Mouse (Mus musculus): ENCODE data around the gene Cldn13.

The Cldn13 gene

DNA sequence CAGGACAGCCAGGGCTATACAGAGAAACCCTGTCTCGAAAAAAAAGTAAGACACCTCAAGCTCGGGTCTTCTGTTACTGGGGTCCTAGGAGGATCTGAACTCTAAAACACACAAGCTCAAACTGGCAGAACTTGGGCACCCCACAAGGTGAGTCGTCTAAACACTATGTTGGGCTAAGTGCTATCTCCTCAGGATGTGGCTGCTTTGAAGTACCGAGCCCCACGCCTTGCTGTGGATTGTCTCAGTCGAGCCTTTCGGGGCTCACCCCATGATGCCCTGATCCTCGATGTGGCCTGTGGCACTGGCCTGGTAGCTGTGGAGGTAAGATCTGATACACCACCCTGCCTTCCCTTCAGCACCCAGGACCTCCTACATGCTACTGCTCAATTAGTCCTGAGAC, 18.0 kb upstream of the Cldn13 start:
- DNase-seq, result no peak

DNA sequence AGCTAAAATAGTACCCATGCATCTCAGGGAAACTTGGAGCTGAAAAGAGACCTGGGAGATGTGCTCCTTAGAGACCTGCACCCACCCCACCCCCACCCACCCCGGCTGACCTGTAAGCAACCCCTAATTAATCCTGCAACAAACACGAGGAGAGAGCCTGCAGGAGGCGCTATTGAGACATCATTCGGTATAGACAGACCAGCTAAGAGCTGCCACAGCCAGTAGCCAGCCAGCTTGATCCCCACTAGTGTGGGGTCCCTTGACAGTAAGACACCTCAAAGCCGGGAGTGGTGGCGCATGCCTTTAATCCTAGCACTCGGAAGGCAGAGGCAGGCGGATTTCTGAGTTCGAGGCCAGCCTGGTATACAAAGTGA, 17.6 kb upstream of the Cldn13 start:
- DNase-seq, result peak; percentile 67

DNA sequence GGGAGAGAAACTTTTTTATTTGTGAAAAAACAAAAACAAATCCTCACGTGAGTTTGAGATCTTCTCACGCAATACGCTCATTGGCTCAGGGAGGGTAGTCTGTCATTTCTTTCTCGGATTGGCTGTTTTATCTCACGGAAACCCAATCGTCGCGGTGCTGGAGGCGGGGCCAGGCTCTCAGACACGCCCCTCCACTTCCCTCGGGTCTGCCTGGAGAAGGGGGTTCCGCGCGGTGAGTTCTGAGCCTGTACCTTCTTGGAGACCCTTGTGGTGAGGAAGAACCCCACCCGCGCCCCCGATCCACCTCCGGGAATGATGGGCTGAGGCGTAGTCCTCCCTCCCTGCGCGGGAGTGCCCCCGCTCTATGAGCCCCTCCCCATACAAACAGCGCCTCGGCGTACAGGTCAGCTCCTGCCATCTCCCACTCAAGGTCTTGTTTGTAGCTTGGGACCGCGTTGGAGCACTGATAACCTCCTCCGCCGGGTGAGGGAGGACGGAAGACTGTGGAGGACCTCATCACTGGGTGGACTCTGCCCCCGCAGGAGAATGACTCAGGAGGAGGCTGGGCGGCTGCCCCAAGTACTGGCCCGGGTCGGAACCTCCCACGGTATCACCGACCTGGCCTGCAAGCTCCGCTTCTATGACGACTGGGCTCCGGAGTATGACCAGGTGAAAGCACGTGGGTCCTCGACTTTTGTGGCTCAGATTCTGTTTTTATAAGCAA, 17.0 kb upstream of the Cldn13 start, which contains the start of gene Mettl27:
Mettl27 (plus strand) TSS at position 190 of the 724 bp plus-strand sequence.
- peak; percentile 93 for DNase-seq

DNA sequence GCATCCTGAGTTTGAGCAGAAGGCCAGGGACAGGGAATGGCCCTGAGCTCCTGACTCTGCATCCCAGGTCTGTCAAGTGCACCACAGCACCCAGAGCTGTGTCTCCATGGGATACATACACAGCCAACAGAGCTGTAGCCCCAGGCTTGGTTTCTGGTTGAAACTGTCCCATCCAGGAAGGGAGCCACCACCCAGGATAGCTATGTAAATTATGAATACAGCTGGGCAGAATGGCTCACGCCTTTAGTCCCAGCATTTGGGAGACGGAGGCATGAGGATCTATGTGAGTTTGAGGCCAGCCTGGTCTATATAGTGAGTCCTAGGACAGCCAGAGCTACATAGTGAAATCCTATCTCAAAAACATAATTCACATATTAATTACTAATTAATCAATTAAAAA, 14.7 kb upstream of the Cldn13 start:
- DNase-seq, result no peak

DNA sequence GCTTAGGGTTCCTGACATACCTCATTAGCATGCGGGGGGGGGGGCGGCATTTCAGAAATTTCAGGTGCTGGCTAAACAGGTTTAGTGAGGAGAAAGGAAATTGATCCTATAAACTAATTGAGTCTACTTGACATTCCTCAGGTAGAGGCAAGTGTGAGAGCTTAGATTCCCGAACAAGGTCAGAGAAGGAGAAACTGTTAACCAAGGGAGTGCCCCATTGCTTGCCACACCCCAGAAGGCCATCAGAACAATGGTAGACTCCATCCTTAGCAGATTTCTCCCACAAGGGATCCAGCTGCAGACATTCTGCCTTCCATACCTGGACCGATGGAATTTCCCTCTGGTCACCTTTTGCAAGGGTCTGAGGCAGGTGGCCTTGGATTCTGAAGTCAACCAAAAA, 11.4 kb upstream of the Cldn13 start:
- no peak for DNase-seq

DNA sequence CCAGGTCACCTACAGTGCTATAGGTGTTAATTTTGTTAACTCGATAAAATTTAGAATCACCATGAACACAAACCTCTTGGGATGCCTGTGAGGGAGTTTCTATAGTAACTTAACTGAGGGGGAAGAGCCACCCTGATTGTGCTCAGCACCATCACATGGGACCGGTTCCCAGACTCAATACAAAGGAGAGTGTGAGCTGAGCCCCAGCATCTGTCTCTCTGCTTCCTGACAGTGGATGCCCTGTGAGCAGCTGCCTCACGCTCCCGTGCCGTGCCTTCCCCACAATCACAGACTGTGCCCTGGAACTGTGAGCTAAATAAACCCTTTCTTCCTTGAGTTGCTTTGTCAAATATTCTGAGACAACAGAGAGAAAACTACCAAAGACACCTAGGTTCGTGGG, 7.8 kb upstream of the Cldn13 start:
- no peak for DNase-seq

DNA sequence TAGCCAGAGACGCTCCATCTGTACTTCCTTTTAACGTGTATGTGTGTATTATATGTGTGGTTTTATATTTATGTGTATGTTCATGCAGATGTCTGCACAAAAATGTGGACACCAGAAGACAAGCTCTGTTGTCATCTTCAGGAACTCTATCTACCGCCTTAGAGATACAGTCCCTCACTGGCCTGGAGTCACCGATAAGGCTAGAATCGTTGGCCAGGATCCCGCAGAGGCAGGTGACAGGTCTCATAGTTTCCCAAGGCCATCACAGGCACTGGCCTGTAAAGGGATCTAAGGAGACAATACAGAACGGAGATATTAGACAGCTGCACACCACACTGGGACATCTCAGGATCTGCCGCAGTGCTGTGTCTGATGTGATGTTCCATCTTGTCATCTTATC, 5.8 kb upstream of the Cldn13 start:
- DNase-seq, result no peak

DNA sequence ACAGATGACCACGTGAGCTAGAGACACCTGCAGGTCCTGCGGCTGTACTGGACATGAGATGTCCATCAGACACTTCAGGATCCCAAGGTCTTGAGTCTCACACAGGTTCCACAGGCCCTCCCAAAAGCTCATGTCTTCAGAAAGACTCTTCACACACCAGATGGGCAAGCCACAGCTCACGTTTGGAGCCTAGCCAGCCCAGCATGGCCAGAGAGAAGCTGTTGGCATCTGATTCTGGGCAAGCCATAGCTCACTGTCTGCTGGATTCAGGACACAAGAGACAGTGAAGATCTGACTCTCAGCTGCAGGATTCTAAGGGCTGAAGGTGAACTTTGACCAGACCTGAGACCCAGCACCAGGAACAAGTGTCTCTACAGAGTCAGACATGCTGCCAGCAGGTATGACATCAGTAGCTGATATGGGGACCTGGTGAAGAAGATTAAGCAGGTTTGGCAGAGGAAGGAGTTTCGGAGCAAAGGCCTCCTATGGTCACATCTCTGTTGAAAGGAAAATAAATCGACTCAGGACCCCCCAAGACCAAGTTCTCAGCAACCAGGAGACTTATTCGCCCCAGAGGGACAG, 4.9 kb upstream of the Cldn13 start:
- DNase-seq, result no peak

DNA sequence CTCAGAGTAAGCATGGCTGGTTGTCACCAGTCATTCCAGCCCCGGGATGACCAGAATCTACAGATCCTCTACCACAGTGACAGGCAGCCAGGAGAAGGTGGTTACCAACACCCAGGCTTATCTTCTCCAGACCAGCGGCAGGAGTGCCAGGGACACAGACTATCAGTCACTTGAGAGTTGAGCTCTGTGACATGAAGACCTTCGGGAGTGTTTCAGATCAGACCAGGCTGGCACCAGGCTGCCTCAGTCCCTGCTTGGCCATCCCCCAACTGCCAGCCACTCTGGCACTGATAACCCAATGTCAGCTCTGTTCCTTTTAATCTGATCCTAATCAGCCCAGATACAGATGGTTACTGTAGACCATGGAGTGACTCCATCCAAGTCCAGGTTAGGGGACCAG, 3.8 kb upstream of the Cldn13 start:
- no peak for DNase-seq

DNA sequence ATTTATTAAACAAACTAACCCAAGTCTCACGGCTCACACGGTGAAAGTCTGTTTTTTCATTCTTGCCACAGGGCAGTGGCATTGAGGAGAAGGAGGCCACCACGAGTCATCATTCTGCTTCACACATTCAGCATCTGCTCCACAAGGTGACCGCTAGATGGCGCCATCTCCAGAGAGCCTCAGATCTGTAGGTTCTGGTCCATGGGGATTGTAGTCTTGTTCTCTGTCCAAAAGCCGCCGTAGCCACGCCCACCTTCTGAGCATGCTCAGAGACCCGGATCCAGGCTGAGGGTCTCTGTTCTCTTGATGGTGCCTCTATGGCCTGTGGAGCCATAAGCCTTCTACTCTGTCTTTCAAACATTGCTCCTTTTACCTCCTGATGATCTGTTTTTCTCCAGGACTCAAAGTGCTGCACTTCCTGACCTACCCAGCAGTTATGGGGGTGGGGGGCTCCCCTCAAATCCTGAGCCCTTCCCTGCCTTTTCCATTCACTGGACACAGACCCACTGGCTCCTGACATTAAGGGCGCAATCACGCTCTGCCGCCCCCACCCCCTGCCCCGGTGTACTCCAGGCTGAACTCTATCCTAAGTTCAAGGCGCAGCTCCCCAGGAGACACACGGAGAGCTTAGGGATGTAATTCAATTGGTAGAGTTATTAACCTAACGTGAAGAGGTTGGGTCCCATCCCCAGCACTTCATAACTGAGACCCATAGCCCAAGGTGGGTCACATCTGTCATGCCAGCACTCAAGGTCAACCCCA, 2.9 kb upstream of the Cldn13 start:
- peak; percentile 65 for DNase-seq

DNA sequence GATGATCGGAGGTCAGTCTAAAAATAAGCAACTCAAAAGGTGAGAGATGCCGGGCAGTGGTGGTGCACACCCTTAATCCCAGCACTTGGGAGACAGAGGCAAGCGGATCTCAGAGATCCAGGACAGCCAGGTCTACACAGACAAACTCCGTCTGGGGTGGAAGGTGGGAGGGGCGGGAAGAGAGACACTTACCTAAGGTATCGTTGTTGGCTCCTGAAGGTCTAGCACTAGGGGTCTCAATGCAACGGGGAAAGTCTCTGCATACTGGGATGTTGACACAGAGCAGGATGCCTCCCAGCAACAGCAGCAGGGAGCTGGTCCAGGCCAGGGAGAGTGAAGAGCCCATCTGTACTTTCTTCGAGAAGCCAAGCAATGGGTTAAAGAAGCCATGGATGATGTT, 816 bp downstream of the Cldn13 start:
- no peak for DNase-seq

DNA sequence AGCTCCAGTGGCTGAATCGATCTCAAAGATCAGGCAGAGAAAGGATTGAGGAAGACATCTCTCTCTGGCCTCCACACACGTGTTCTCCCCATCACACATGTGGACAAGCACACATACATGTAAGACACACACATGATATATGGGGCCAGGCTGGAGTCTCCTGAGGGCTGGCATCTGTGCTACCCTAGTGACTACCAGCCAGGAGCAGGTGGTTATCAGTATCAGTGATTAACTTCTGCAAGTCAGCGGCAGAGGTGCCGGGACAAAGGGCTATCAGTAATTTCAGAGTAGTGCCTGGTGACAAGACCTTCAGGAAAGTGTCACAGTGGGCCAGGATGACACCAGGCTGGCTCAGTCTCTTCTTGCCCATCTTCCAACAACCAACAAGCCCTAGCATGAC, 1.6 kb downstream of the Cldn13 start:
- no peak for DNase-seq

DNA sequence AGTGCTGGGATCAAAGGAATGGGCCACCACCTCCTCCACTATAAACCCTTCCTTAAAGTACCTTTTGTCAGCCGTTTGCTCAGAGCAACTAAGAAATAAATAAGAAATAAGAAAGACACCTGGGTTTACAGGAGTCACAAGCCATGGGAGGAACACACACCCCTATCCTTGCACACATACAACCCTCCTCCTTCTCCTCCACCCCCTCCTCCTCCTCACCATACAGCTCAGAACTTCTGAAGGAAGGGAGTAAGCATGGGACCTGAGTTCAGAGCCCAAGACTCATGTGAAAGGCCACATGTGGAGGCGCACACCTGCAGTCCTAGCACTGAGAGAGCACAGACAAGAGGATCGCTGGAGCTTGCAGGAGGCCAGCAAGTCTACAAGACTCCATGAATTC, 2.0 kb downstream of the Cldn13 start:
- no peak for DNase-seq

DNA sequence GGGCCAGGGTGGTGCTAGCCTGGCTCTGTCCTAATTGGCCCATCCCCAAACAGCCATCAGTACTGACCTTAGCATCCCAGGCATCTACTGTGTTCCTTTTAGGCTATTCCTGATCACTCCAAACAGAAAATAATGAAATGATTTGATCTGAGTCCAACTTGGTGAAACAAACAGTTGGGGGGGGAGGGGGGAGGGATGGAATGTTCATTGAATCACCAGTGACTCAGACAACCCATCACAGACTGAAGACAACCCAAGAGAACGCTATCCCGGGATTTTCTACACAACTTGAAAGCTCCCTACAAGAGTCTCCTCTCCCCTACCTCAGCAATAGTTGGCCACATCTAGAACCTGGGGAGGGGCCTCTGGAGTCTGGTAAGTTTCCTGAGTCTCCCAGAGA, 3.4 kb downstream of the Cldn13 start:
- no peak for DNase-seq

DNA sequence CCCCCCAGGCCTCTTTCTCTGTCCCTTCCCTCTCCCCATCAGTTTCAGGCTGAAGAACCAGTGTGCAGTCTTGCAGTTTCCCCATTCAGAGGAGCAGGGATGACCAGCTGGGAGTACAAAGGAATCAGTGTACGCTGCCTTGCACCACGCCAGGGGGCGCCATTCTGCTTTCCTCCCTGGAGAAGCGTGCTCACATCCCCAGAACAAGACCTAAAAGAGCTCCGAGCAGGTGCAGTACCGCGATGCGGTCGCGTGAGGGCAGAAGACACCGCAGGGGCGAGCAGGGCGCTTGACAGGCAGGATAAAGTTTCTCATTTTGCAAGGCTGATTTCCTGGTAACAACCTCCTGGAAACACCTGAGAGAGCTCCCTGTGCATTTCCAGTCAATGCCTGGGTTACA, 8.2 kb downstream of the Cldn13 start:
- peak; percentile 89 for DNase-seq

DNA sequence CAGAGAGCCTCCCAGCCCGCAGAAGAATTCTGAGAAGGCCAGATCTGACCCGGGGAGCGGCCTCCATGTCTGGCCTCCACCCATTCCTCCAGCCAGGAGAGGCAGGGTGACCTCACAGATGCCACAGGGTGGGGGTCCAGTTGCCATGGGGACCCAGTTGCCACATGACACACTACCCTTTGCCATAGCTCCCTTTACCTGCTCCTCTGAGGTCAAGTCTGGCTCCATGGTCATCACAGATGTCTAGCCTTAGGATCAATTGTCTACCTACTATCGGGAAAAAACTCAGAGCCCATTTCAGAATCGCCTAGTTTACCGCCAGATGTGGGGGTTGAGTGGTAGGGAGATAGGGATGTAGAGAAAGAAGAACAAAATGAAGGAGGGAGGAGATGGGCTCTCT, 8.7 kb downstream of the Cldn13 start, which contains the start of gene Tmem270:
Tmem270 (minus strand) TSS at position 101 of the 400 bp plus-strand sequence.
- no peak for DNase-seq

DNA sequence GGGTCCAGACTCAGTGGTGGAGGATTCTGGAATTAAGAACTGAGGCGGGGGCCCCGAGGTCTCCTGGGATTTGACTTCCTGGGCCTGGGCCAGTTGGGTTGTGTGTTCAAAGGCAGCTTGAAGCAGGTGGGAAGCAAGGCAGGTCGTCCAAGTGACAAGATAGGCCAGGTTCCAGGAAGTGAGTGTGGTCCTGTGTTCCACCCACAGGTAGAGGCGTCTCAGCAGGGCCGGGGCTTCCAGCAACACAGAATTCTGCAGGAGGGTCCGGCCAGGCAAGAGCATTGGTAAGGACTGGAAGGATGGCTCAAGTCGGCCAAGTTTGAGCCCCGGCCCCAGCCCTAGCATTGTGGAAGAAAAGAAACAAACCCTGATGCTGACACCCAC, 13.7 kb downstream of the Cldn13 start:
- DNase-seq, result no peak

DNA sequence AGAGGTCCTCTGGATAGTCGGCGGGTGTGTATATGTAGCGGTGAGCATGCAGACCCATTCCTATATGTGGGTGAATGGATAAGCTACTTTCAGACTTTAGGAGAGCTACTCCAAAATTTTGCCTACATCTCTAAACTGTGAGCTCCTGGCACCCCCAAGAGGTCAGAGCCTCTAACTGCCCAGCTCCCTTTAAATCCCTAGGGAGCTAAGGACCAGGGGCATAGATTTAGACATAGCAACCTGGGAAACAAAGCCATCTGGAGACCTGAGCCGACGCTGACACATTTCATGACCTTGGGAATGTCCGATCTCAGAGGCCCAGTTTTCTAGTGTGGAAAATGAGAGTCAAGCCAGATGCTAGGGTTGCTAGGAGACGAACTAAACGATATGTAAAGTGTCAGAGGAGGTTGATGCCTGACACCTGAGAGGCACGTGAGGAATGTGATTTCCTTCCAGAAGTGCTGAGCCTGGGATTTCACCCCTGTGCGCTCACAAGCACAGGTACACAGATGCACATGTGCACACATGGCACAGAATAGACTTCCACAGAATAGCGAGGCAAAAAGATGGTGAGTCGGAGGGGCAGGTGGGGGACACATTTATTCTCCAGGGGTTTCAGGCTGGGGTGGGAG, 14.2 kb downstream of the Cldn13 start:
- peak; percentile 77 for DNase-seq

DNA sequence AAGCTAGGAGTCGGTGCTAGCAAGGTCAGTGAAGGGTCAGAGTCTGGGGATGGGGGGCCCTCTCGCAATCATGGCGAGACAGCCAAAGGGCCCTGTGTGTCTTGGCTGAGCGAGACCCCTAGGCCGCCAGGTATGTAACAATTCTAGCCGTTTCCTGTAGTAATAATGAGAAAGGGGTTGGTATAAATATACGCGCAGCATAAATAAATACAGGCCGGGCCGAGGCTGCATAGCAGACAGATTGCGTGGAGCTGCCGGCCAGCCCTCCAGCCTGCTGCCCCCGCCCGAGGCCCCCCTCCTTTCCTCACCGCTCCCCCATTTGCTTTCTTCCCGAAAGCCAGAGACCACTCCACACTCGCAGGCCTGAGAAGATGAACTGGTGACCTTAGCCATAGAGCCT, 17.7 kb downstream of the Cldn13 start:
- no peak for DNase-seq

DNA sequence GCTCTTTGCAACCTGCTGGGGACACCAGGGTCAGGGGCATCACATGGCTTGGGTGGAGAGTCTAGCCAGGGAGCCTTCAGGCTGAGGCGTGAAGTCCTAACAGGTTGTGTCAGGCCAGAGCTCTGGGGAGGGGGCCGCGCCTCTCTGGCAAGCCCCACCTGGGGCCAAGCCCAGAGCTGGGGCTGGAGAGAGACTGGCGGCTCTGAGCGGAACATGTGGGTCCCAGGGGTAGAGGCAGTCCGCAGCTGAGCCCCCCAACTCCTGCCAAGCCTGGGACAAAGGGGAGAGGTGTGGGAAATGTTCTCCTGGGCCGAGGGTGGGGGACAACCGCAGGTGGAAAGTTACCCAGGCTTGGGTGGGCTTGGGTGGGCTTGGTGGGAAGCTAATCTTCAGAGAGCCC, 18.4 kb downstream of the Cldn13 start:
- DNase-seq, result no peak

DNA sequence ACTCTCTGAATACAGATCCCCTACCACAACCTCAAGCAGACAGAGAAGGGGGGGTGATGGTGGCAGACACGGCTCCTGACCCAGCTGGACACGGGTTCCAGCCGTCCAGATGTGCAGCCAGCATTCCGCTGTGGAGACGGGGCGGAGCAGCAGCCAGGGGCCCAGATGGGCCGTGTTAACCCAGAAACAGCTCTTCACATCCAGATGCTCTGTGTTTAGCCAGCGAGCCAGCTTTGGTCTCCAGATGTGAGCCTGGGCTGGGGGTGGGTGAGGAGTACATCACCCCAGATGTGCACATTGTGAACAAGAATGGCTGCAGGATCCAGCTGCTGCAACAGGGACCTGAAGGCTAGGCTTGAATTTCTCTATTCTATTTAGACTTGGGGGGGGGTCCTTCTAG, 20.0 kb downstream of the Cldn13 start:
- DNase-seq, result peak; percentile 77

DNA sequence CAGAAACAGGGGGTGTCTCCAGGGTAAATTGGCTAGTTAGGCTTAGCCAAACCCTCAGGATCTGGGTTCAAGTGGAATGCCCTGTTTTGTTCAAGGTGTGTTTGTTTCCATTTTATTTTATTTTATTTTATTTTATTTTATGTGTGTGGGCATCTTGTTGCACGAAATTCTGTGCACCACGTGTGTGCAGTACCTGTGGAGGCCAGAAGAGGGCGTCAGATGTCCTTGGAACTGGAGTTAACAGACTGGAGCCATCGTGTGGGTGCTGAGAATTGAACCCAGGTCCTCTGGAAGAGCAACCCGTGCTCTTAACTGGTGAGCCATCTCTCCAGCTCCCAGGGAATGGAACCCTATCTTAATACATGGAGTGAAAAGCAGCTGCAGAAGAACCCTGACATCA, 22.6 kb downstream of the Cldn13 start:
- DNase-seq, result no peak

DNA sequence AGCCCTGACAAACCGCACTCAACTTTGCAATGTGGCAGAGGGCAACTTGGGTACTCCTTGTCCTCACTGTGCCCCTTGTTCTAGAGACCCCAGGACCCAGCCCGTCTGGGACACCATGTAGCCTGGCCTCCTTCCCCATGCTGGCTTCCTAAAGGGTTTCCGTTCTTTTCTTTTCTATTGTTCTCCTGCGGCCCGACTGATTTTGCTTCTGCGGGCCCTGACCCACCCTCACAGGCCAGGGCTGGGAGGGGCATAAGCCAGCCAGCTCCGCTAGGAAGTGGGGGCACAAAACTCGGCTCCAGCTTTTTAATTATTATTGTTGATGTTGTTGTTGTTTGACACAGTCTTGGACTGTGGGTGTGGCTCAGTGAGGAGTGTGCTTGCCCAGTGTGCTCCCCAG, 23.8 kb downstream of the Cldn13 start:
- DNase-seq, result no peak

DNA sequence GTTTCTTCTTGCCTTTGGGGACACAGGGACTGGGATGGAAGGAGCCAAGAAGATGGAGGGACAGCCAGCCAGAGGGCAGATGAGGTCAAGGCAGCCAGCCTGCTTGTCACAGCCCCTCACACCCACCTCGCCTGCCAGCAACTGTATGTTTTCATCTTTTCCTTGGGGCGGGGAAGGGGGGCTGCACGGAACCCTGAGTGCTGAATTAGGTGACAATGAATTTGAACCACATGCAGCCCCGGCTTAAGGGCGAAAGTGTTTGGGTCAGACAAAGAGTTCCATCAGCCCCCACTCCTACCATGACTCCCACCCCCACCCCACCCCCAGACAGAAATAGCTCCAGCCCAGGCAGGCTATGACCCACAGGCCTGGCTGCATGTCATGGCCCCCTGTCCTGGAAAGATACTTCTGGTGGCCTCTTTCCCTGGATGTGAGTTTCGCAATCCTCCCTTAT, 24.7 kb downstream of the Cldn13 start:
- DNase-seq, result no peak
